Mouse (Mus musculus): ENCODE data around the gene Stat3.

DNA sequence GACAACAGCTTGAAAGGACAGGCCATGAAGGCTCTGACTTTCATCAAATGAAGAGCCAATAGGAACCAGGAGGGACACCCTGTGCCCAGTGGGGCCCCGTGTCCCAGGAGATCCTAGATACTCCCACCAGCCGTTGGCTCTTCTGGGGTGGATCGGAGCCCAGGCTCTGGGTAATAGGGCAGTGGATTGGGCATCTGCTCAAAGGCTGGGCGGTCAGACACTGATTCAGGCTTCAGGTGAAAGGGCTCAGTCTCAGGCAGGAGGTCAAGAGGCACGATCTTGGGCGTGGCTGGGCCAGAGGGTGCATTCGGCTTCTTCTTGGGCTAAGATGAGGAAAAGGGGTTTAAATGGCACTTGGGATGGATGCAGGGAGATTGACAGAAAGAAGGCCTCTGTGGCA, 24.8 kb upstream of the Stat3 start:
- no peak for TF ChIP-seq CTCF (IDR thresholded peaks at IDR 0.05 in 2 of 3, conservative IDR thresholded peaks at IDR 0.05 in 1 of 3; ENCODE audit: control insufficient read depth in 1 of 3, insufficient read depth in 1 of 3, low read depth in 2 of 3, low read length in 3 of 3, poor library complexity in 1 of 3, severe bottlenecking in 1 of 3)
- no peak for TF ChIP-seq POLR2A (IDR thresholded peaks at IDR 0.05; ENCODE audit: control insufficient read depth in 1 of 2, insufficient read depth in 1 of 2, low read depth in 1 of 2, low read length in 2 of 2, poor library complexity in 1 of 2)
- no peak for TF ChIP-seq POLR2AphosphoS2 (IDR thresholded peaks at IDR 0.05; ENCODE audit: low read length)
- TF ChIP-seq ELF1 (IDR thresholded peaks at IDR 0.05; ENCODE audit: low read depth, low read length): no peak
- TF ChIP-seq UBTF (IDR thresholded peaks at IDR 0.05; ENCODE audit: borderline replicate concordance, insufficient read depth, low read depth, low read length): no peak
- TF ChIP-seq SMC3 (IDR thresholded peaks at IDR 0.05; ENCODE audit: low read depth, low read length): no peak
- no peak for TF ChIP-seq ZKSCAN1 (IDR thresholded peaks at IDR 0.05; ENCODE audit: low read depth, low read length)
- TF ChIP-seq E2F4 (IDR thresholded peaks at IDR 0.05; ENCODE audit: borderline replicate concordance, low read depth, low read length): no peak

All from MEL (cell line).